Mouse (Mus musculus) spleen, adult 2 months (tissue): ENCODE data around the gene Fxyd1. TPM values are rescaled to one million over a fixed set of nuclear protein-coding genes. Genes with fewer than 3 reads are reported as not detected.
A peak's percentile ranks its signal among the peaks of the same experiment; 100 is the strongest.

Experiments
- DNase-seq, 2 experiments: peaks; one replicate each; pipeline versions ENCODE4 v3.0.0 to v3.0.0-alpha.2; 2012 to 2021; ENCODE audit warnings: low spot score in 2 of 2, low read depth in 1 of 2
- H3K27ac ChIP-seq: fragments of 200-500 bp; 2 replicates; pipeline ENCODE4 v1.5.1; 2012; ENCODE audit warnings: low read length, inconsistent platforms; ENCODE audit not compliant: insufficient read depth
- H3K27me3 ChIP-seq: fragments of 200-500 bp; 2 replicates; pipeline ENCODE4 v1.6.1; 2012; ENCODE audit warnings: mild to moderate bottlenecking, moderate library complexity, low read length, inconsistent platforms; ENCODE audit not compliant: control insufficient read depth, insufficient read depth
- H3K36me3 ChIP-seq: fragments of 200-500 bp; 2 replicates; pipeline ENCODE4 v1.6.1; 2012; ENCODE audit warnings: mild to moderate bottlenecking, low read length, inconsistent platforms; ENCODE audit not compliant: control insufficient read depth, insufficient read depth
- H3K4me1 ChIP-seq: fragments of 200-500 bp; 2 replicates; pipeline ENCODE4 v1.6.1; 2011; ENCODE audit warnings: inconsistent platforms; ENCODE audit not compliant: control insufficient read depth, insufficient read depth, insufficient read length
- H3K4me3 ChIP-seq: fragments of 200-500 bp; 2 replicates; pipeline ENCODE4 v1.5.1; 2011; ENCODE audit warnings: mild to moderate bottlenecking, inconsistent platforms; ENCODE audit not compliant: insufficient read depth, insufficient read length; ENCODE audit errors: extremely low read depth
- CTCF ChIP-seq: fragments of 200-500 bp; IDR thresholded peaks from 2 replicates; pipeline ENCODE4 v1.5.1; 2011; ENCODE audit warnings: mild to moderate bottlenecking, inconsistent platforms; ENCODE audit not compliant: insufficient read depth, insufficient read length, insufficient replicate concordance; ENCODE audit errors: extremely low read depth
- POLR2A ChIP-seq: fragments of 200-500 bp; IDR thresholded peaks from 2 replicates; pipeline ENCODE4 v1.6.1; 2011; ENCODE audit warnings: low read depth, low read length, inconsistent platforms
- WGBS: fragments of 180-500 bp; shearing (Covaris S2); methylation state at CpG from one replicate; pipeline ENCODE4 v1.1.7; 2018; 5-methylcytosine and 5-hydroxymethylcytosine counted together
- polyA plus RNA-seq: library from polyadenylated mRNA; depleted of rRNA; stranded (reverse); fragments of >200 nt; gene quantifications from 2 replicates; pipeline ENCODE4 v1.2.3, GENCODE M21; 2012; rRNA removed

The Fxyd1 gene
- polyA plus RNA-seq: 60.6 and 67.6 TPM in 2 replicates

- peaks cover 4% of the 10 kb centered on the region; the same call in 1 of the 2 replicates for H3K4me1 ChIP-seq
- H3K4me3 ChIP-seq: no peak within 1 kb of the TSS
- DNase-seq: no peak
- TF ChIP-seq POLR2A: no peak
- no peak for TF ChIP-seq CTCF
- WGBS: 87% methylated on average over 2 of the region's 2 CpGs
- peaks cover 5% of the 10 kb centered on the region; the same call in 1 of the 2 replicates for H3K27me3 ChIP-seq
- no peaks in the 10 kb centered on the region for H3K36me3 ChIP-seq
- no peak within 1 kb of the TSS for H3K27ac ChIP-seq
Observed at GRCm38 (mm10) chr7:31057071-31057470, at the start of gene Fxyd1. Gene Fxyd1, minus strand, starts transcription at chr7:31057199.

GRCm38 (mm10) chr7:31106166-31106565 lies 49.2 kb upstream of the Fxyd1 start:
- Histone ChIP-seq H3K4me3 (no peak overlapping the region), H3K4me1 (peaks cover 7% of the 10 kb centered on the region; the same call in 1 of the 2 replicates), H3K27ac (no peak overlapping the region), H3K36me3 (no peaks in the 10 kb centered on the region), H3K27me3 (no peaks in the 10 kb centered on the region)
- TF ChIP-seq POLR2A: no peak
- TF ChIP-seq CTCF: no peak
- DNase-seq: no peak
- WGBS: 12% methylated on average over 3 of the region's 3 CpGs

GRCm38 (mm10) chr7:31105061-31105768 lies 48.2 kb upstream of the Fxyd1 start:
- peaks cover 2% of the 10 kb centered on the region; the same call in 1 of the 2 replicates for H3K4me1 ChIP-seq
- DNase-seq: no peak

DNA sequence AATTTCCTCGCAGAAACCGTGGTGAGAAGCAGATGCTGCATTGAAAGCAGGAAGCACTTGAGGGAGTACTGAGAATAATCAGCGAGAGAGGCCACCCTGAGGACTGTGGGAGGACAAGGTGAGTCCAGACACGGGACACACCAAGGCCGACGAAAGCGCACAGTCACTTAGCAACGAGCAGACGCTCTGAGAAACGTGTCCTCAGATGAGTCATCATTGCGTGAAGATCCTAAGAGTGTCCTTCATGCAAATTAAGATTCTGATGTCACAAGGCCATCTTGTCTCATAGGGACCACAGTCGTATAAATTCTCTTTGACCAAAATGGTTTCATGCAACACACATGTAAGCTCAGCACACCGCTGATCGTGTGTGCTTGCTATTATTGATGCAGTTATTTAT lies 43.8 kb upstream of the Fxyd1 start:
- 50% methylated on average over 14 of the region's 14 CpGs for WGBS
- no peak overlapping the region for H3K4me3 ChIP-seq
- TF ChIP-seq CTCF (no peak), POLR2A (no peak)
- H3K27ac ChIP-seq: no peak overlapping the region
- no peaks in the 10 kb centered on the region for H3K36me3 ChIP-seq
- no peak for DNase-seq
- no peaks in the 10 kb centered on the region for H3K27me3 ChIP-seq
- peaks cover 2% of the 10 kb centered on the region; the same call in 1 of the 2 replicates for H3K4me1 ChIP-seq

More at GRCm38 (mm10) chr7:31105061-31105768, 48.2 kb upstream of the Fxyd1 start:
- H3K4me3 ChIP-seq: no peak overlapping the region
- H3K36me3 ChIP-seq: no peaks in the 10 kb centered on the region
- peak; percentile 56; the same call in 1 of the 2 replicates for TF ChIP-seq CTCF
- TF ChIP-seq POLR2A: no peak
- H3K27ac ChIP-seq: no peak overlapping the region
- 57% methylated on average over 15 of the region's 15 CpGs for WGBS
- no peaks in the 10 kb centered on the region for H3K27me3 ChIP-seq

GRCm38 (mm10) chr7:31099612-31099982 lies 42.6 kb upstream of the Fxyd1 start:
- TF ChIP-seq CTCF: no peak
- no peak for TF ChIP-seq POLR2A
- WGBS: 85% methylated on average over 6 of the region's 6 CpGs
- Histone ChIP-seq H3K36me3 (no peaks in the 10 kb centered on the region), H3K27me3 (no peaks in the 10 kb centered on the region), H3K4me3 (no peak overlapping the region), H3K27ac (no peak overlapping the region), H3K4me1 (no peaks in the 10 kb centered on the region)
- no peak for DNase-seq

DNA sequence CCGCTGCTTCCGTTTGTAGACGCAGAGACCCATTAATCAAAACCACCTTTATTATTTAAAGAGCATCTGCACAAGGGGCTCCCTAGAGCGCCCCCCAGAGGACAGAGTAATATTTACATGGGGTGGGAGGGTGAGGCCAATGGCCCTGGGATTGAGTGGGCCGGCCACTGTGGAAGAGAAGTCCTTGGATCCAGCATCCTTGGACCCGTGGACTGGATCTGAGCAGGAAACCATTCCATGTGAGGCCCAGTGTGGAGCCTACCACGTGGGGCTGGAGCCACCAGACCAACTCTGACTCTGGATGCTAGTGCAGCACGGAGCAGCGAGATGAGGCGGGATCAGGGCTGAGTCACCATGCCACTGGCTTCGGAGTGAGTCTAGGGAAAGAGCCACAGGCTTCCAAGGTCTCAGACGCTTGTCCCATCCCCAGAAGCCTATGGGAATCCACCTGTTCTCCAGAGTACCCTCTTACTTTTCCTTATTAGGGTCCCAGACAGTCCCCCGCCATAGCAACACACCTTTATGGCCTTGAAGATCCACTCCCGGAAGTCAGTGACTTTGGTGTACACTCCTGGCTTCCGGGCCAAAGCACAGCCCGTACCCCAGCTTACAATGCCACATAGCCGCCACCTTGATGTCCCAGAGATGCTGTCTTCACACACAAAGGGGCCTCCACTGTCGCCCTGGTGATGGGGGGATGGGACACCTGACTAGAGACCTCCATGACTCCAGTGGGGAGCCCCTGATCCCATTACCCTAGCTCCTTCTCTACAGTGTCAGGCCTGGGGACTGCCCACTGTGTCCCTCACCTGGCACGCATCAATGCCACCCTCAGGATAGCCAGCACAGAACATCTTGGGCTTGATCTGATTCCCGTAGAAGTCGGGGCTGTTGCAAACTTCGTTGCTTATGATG lies 42.0 kb upstream of the Fxyd1 start:
- no peaks in the 10 kb centered on the region for H3K36me3 ChIP-seq
- H3K27me3 ChIP-seq: no peaks in the 10 kb centered on the region
- TF ChIP-seq CTCF: no peak
- TF ChIP-seq POLR2A: no peak
- no peak overlapping the region for H3K27ac ChIP-seq
- no peak for DNase-seq
- no peaks in the 10 kb centered on the region for H3K4me1 ChIP-seq
- no peak overlapping the region for H3K4me3 ChIP-seq
- WGBS: 88% methylated on average over 22 of the region's 22 CpGs
